Mouse (Mus musculus): ENCODE measurements around the gene Bcl9l.
"Not testable (repeated sequence)": the region's sequence is repeated elsewhere in the genome, so short reads cannot be mapped to it uniquely, and the experiment has no call there.

Bcl9l gene

GRCm38 (mm10) chr9:44482552-44482951, at the start of gene Bcl9l:
Gene Bcl9l, plus strand, starts transcription at chr9:44482825.
- DNase-seq: peak; percentile 93

GRCm38 (mm10) chr9:44435747-44436146, 46.9 kb upstream of the Bcl9l start:
- no peak for DNase-seq

GRCm38 (mm10) chr9:44440961-44441360, 41.7 kb upstream of the Bcl9l start, which contains the start of gene Foxr1:
Gene Foxr1, minus strand, starts transcription at chr9:44441136.
- DNase-seq: no peak

- not testable (repeated sequence) for DNase-seq
Measured at GRCm38 (mm10) chr9:44444402-44445025, 38.1 kb upstream of the Bcl9l start.

GRCm38 (mm10) chr9:44450387-44450786, 32.2 kb upstream of the Bcl9l start:
- peak in 1 of 2 experiments; percentile 38 for DNase-seq

- peak; percentile 63 to 83 for DNase-seq
Measured at GRCm38 (mm10) chr9:44454132-44454890, 28.3 kb upstream of the Bcl9l start.

GRCm38 (mm10) chr9:44454891-44455220, 27.8 kb upstream of the Bcl9l start, which contains the start of gene Upk2:
Gene Upk2, minus strand, starts transcription at chr9:44454976.
- no peak for DNase-seq

- DNase-seq: no peak
Measured at GRCm38 (mm10) chr9:44457035-44457742, 25.4 kb upstream of the Bcl9l start.

GRCm38 (mm10) chr9:44461950-44462349, 20.7 kb upstream of the Bcl9l start:
- no peak for DNase-seq

GRCm38 (mm10) chr9:44468224-44468623, 14.4 kb upstream of the Bcl9l start:
- DNase-seq: peak; percentile 61 to 64

GRCm38 (mm10) chr9:44468800-44469199, 13.8 kb upstream of the Bcl9l start:
- no peak for DNase-seq

GRCm38 (mm10) chr9:44473184-44473583, 9.4 kb upstream of the Bcl9l start:
- DNase-seq: no peak

- no peak for DNase-seq
Measured at GRCm38 (mm10) chr9:44474327-44474726, 8.3 kb upstream of the Bcl9l start.

GRCm38 (mm10) chr9:44475936-44476335, 6.7 kb upstream of the Bcl9l start:
- no peak for DNase-seq

GRCm38 (mm10) chr9:44477339-44478228, 5.0 kb upstream of the Bcl9l start:
- DNase-seq: peak; percentile 71 to 88

- DNase-seq: peak; percentile 61 to 71
Measured at GRCm38 (mm10) chr9:44478229-44478921, 4.2 kb upstream of the Bcl9l start.

- DNase-seq: peak; percentile 80 to 81
Measured at GRCm38 (mm10) chr9:44478959-44479605, 3.5 kb upstream of the Bcl9l start.

GRCm38 (mm10) chr9:44479628-44480428, 2.8 kb upstream of the Bcl9l start:
- peak; percentile 87 for DNase-seq

- DNase-seq: no peak
Measured at GRCm38 (mm10) chr9:44482112-44482511, 513 bp upstream of the Bcl9l start.

- DNase-seq: no peak
Measured at GRCm38 (mm10) chr9:44483041-44483509, 450 bp downstream of the Bcl9l start.

Measured in kidney, adult 8-10 months (tissue).